Mouse (Mus musculus) c-Kit-positive CD71-positive TER-119-negative erythroid progenitor cells, embryonic 14.5 days (primary cell): ENCODE results near the gene Ecm1.

ENCODE experiments used
- DNase-seq: peaks from one replicate; pipeline ENCODE4 v3.0.0-alpha.2; 2013; ENCODE audit warnings: low read depth

Gene Ecm1

GRCm38 (mm10) chr3:95739353-95740104, at the start of gene Ecm1:
Gene Ecm1, minus strand, starts transcription at chr3:95739569.
- DNase-seq = no peak

GRCm38 (mm10) chr3:95785501-95785900, 46.1 kb upstream of the Ecm1 start:
- no peak for DNase-seq

- no peak for DNase-seq
Observed at GRCm38 (mm10) chr3:95771985-95772384, 32.6 kb upstream of the Ecm1 start.

- no peak for DNase-seq
Observed at GRCm38 (mm10) chr3:95765534-95765933, 26.2 kb upstream of the Ecm1 start.

- DNase-seq = no peak
Observed at GRCm38 (mm10) chr3:95763811-95764210, 24.4 kb upstream of the Ecm1 start.

- DNase-seq = no peak
Observed at GRCm38 (mm10) chr3:95762961-95763360, 23.6 kb upstream of the Ecm1 start.

GRCm38 (mm10) chr3:95761771-95762170, 22.4 kb upstream of the Ecm1 start:
- no peak for DNase-seq

GRCm38 (mm10) chr3:95760656-95761055, 21.3 kb upstream of the Ecm1 start:
- DNase-seq = no peak

- no peak for DNase-seq
Observed at GRCm38 (mm10) chr3:95760106-95760505, 20.7 kb upstream of the Ecm1 start, which contains the start of gene Tars2. Gene Tars2, minus strand, starts transcription at chr3:95760206.

GRCm38 (mm10) chr3:95758467-95759218, 19.3 kb upstream of the Ecm1 start:
- DNase-seq = no peak

- no peak for DNase-seq
Observed at GRCm38 (mm10) chr3:95756808-95757207, 17.4 kb upstream of the Ecm1 start.

- DNase-seq = peak; percentile 91
Observed at GRCm38 (mm10) chr3:95754345-95755206, 15.2 kb upstream of the Ecm1 start.

GRCm38 (mm10) chr3:95752935-95753334, 13.6 kb upstream of the Ecm1 start:
- no peak for DNase-seq

- DNase-seq = no peak
Observed at GRCm38 (mm10) chr3:95740406-95740805, 1.0 kb upstream of the Ecm1 start.

GRCm38 (mm10) chr3:95735071-95735670, 4.2 kb downstream of the Ecm1 start:
- DNase-seq = no peak

GRCm38 (mm10) chr3:95734092-95734702, 5.2 kb downstream of the Ecm1 start:
- DNase-seq = peak; percentile 79

GRCm38 (mm10) chr3:95732744-95733521, 6.4 kb downstream of the Ecm1 start:
- no peak for DNase-seq

GRCm38 (mm10) chr3:95732297-95732696, 7.1 kb downstream of the Ecm1 start:
- no peak for DNase-seq

- DNase-seq = no peak
Observed at GRCm38 (mm10) chr3:95731802-95732201, 7.6 kb downstream of the Ecm1 start.

- DNase-seq = no peak
Observed at GRCm38 (mm10) chr3:95730431-95730830, 8.9 kb downstream of the Ecm1 start.

GRCm38 (mm10) chr3:95728906-95729305, 10.5 kb downstream of the Ecm1 start:
- no peak for DNase-seq
